Mouse (Mus musculus): ENCODE measurements around the gene Daam2. TPM values are rescaled to one million over a fixed set of nuclear protein-coding genes. Genes with fewer than 3 reads are reported as not detected.

Daam2 gene
- total and polyA plus RNA-seq, 3 experiments: 0.04 to 0.41 TPM; not detected in 1

DNA sequence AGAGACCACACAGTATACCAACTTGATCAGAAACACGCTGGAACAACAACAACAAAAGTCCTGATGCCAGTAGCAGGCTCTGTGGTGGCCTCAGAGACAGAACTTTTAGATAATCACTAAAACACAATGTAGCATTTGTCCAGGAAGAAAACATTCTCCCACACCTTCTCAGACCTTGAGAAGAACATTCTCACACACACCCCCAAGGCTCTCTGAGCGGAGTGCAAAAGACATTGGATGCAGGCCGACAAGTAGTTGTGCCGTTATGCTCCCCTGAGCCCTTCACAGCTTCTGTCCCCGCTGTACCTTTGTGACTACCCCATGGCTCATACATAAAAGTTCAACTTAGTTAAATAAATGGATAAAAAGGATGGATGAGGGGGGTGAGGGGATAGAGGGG lies 37.6 kb downstream of the Daam2 start:
- no peak overlapping the region for H3K4me2 ChIP-seq (ENCODE audit: insufficient read depth, low read depth, poor library complexity, severe bottlenecking)
- H3K27me3 ChIP-seq (replicated peaks): peaks cover 64% of the 10 kb centered on the region
- no peaks in the 10 kb centered on the region for H3K4me1 ChIP-seq (ENCODE audit: control insufficient read depth in 1 of 2, insufficient read depth in 2 of 2)
- no peak overlapping the region for H3K27ac ChIP-seq (ENCODE audit: insufficient read depth, low read depth)
- H3K9me3 ChIP-seq (replicated peaks; ENCODE audit: low read length): no peaks in the 10 kb centered on the region
- no peak for TF ChIP-seq EP300 (IDR thresholded peaks at IDR 0.05; ENCODE audit: low read length)
- no peak for TF ChIP-seq NRF1 (IDR thresholded peaks at IDR 0.05; ENCODE audit: low read depth, low read length)
- no peak for TF ChIP-seq ZKSCAN1 (IDR thresholded peaks at IDR 0.05; ENCODE audit: borderline replicate concordance, low read depth, low read length)
- no peak for TF ChIP-seq MXI1 (IDR thresholded peaks at IDR 0.05; ENCODE audit: low read depth, low read length)
- no peak for TF ChIP-seq ZNF384 (IDR thresholded peaks at IDR 0.05; ENCODE audit: low read depth, low read length)
- TF ChIP-seq JUND (conservative IDR thresholded peaks at IDR 0.05; ENCODE audit: low read depth, low read length): no peak
- no peak for TF ChIP-seq GABPA (IDR thresholded peaks at IDR 0.05; ENCODE audit: insufficient replicate concordance, low read depth, low read length)
- TF ChIP-seq JUN (IDR thresholded peaks at IDR 0.05; ENCODE audit: insufficient read depth, low read depth, low read length): no peak
- no peak for TF ChIP-seq MAFK (IDR thresholded peaks at IDR 0.05; ENCODE audit: insufficient replicate concordance, low read length)
- no peak for TF ChIP-seq CHD2 (IDR thresholded peaks at IDR 0.05; ENCODE audit: low read length)
- TF ChIP-seq RCOR1 (conservative IDR thresholded peaks at IDR 0.05; ENCODE audit: low read depth, low read length): no peak
- no peak for TF ChIP-seq TBP (conservative IDR thresholded peaks at IDR 0.05; ENCODE audit: low read depth, low read length)
- TF ChIP-seq RAD21 (IDR thresholded peaks at IDR 0.05; ENCODE audit: low read depth, low read length): no peak
- no peak for TF ChIP-seq CHD1 (IDR thresholded peaks at IDR 0.05; ENCODE audit: low read depth, low read length)
- no peak for TF ChIP-seq CTCF (conservative IDR thresholded peaks at IDR 0.05 in 1 of 2, IDR thresholded peaks at IDR 0.05 in 1 of 2; ENCODE audit: low read depth in 2 of 2, low read length in 2 of 2)
- no peak for TF ChIP-seq SIN3A (IDR thresholded peaks at IDR 0.05; ENCODE audit: low read length)
- TF ChIP-seq IRF4 (IDR thresholded peaks at IDR 0.05; ENCODE audit: low read depth, low read length): no peak
- no peak overlapping the region for H3K9ac ChIP-seq (ENCODE audit: insufficient read depth, low read depth)
- DNase-seq (ENCODE audit: extremely low read depth): no peak
- no peaks in the 10 kb centered on the region for H3K36me3 ChIP-seq (replicated peaks in 1 of 2; ENCODE audit: control insufficient read depth in 1 of 2, insufficient read depth in 1 of 2, low read length in 1 of 2)
- dilution Hi-C loops (cut with MboI; ENCODE audit: extremely low pct_ligation_motif_present, extremely low pct_unique_long_range_greater_than_20kb, low sequenced_read_pairs): no loop called here
- no peaks in the 10 kb centered on the region for H3K79me2 ChIP-seq (replicated peaks; ENCODE audit: control insufficient read depth, extremely low read depth, insufficient read depth, poor library complexity, severe bottlenecking)
- H3K4me3 ChIP-seq (replicated peaks in 1 of 3; ENCODE audit: low read depth in 2 of 3, low read length in 2 of 3, poor library complexity in 1 of 3): no peak overlapping the region
- in situ Hi-C loops (cut with MboI; ENCODE audit: low pct_ligation_motif_present, low pct_unique_long_range_greater_than_20kb, low sequenced_read_pairs): loop anchor here (25.0 kb wide), 1 partner anchor 361 kb away; no protein-coding TSS in a partner anchor

DNA sequence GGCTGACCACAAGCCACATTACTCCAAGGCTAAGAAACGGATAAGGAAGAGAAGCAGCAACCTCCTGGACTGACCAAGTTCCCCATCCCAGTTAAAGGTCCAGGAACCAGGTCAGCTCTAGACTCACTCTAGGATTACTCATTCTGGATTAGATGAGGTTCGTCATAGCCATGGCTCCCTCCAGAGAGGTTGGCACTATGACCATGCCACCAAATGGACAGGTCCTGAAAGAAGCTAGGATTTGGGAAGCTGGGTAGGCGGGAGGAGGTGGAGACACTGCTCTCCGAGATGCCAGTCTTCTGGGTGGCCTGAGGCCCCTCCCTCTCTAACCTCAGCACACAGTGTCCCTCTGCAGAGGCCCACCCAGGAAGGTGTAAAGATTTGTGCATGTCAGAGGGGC lies 38.2 kb downstream of the Daam2 start:
- in situ Hi-C loops (cut with MboI; ENCODE audit: low pct_ligation_motif_present, low pct_unique_long_range_greater_than_20kb, low sequenced_read_pairs): loop anchor here (25.0 kb wide), 1 partner anchor 361 kb away; no protein-coding TSS in a partner anchor
- dilution Hi-C loops (cut with MboI; ENCODE audit: extremely low pct_ligation_motif_present, extremely low pct_unique_long_range_greater_than_20kb, low sequenced_read_pairs): no loop called here
- H3K27ac ChIP-seq (ENCODE audit: insufficient read depth, low read depth): no peak overlapping the region
- H3K36me3 ChIP-seq (replicated peaks in 1 of 2; ENCODE audit: control insufficient read depth in 1 of 2, insufficient read depth in 1 of 2, low read length in 1 of 2): no peaks in the 10 kb centered on the region
- H3K79me2 ChIP-seq (replicated peaks; ENCODE audit: control insufficient read depth, extremely low read depth, insufficient read depth, poor library complexity, severe bottlenecking): no peaks in the 10 kb centered on the region
- H3K4me3 ChIP-seq (replicated peaks in 1 of 3; ENCODE audit: low read depth in 2 of 3, low read length in 2 of 3, poor library complexity in 1 of 3): no peak overlapping the region
- peaks cover 68% of the 10 kb centered on the region for H3K27me3 ChIP-seq (replicated peaks)
- H3K4me1 ChIP-seq (ENCODE audit: control insufficient read depth in 1 of 2, insufficient read depth in 2 of 2): no peaks in the 10 kb centered on the region
- no peak overlapping the region for H3K9ac ChIP-seq (ENCODE audit: insufficient read depth, low read depth)
- no peak for DNase-seq (ENCODE audit: extremely low read depth)
- H3K4me2 ChIP-seq (ENCODE audit: insufficient read depth, low read depth, poor library complexity, severe bottlenecking): no peak overlapping the region
- no peaks in the 10 kb centered on the region for H3K9me3 ChIP-seq (replicated peaks; ENCODE audit: low read length)
- no peak for TF ChIP-seq ZKSCAN1 (IDR thresholded peaks at IDR 0.05; ENCODE audit: borderline replicate concordance, low read depth, low read length)
- TF ChIP-seq CTCF (conservative IDR thresholded peaks at IDR 0.05 in 1 of 2, IDR thresholded peaks at IDR 0.05 in 1 of 2; ENCODE audit: low read depth in 2 of 2, low read length in 2 of 2): no peak
- TF ChIP-seq JUND (conservative IDR thresholded peaks at IDR 0.05; ENCODE audit: low read depth, low read length): no peak
- no peak for TF ChIP-seq ETS1 (conservative IDR thresholded peaks at IDR 0.05; ENCODE audit: low read depth, low read length)
- TF ChIP-seq MYC (IDR thresholded peaks at IDR 0.05; ENCODE audit: low read depth, low read length): no peak
- TF ChIP-seq MEF2A (IDR thresholded peaks at IDR 0.05; ENCODE audit: borderline replicate concordance, low read depth, low read length): no peak
- no peak for TF ChIP-seq TBP (conservative IDR thresholded peaks at IDR 0.05; ENCODE audit: low read depth, low read length)
- TF ChIP-seq NELFE (IDR thresholded peaks at IDR 0.05; ENCODE audit: low read depth, low read length): no peak
- no peak for TF ChIP-seq EP300 (IDR thresholded peaks at IDR 0.05; ENCODE audit: low read length)
- TF ChIP-seq ZMIZ1 (IDR thresholded peaks at IDR 0.05; ENCODE audit: low read depth, low read length): no peak
- no peak for TF ChIP-seq TCF12 (IDR thresholded peaks at IDR 0.05; ENCODE audit: low read depth, low read length)
